Mouse (Mus musculus) hindbrain, embryonic 12.5 days (tissue): ENCODE measurements around the gene Igsf6. TPM values are rescaled to one million over a fixed set of nuclear protein-coding genes. Genes with fewer than 3 reads are reported as not detected.

ENCODE experiments used
- ATAC-seq: fragments of 200-750 bp; cut with Nextera tagmentation; 2 replicates; pipeline ENCODE4 v1.8.0; 2017; ENCODE audit warnings: moderate TSS enrichment; ENCODE audit not compliant: low FRiP score
- H3K27ac ChIP-seq: fragments of 300-500 bp; sonication (generic); 2 replicates; pipeline ENCODE4 v1.5.1; 2016; ENCODE audit warnings: mild to moderate bottlenecking
- H3K27me3 ChIP-seq: fragments of 300-500 bp; sonication (generic); 2 replicates; pipeline ENCODE4 v1.6.1; 2016; ENCODE audit warnings: mild to moderate bottlenecking
- H3K36me3 ChIP-seq: fragments of 300-500 bp; sonication (generic); 2 replicates; pipeline ENCODE4 v1.6.1; 2016; ENCODE audit warnings: mild to moderate bottlenecking
- H3K4me1 ChIP-seq: fragments of 300-500 bp; sonication (generic); 2 replicates; pipeline ENCODE4 v1.6.1; 2016
- H3K4me2 ChIP-seq: fragments of 300-500 bp; sonication (generic); replicated peaks from 2 replicates; pipeline ENCODE4 v1.6.1; 2016; ENCODE audit warnings: mild to moderate bottlenecking
- H3K4me3 ChIP-seq: fragments of 300-500 bp; sonication (generic); 2 replicates; pipeline ENCODE4 v1.5.1; 2016; ENCODE audit warnings: mild to moderate bottlenecking
- H3K9ac ChIP-seq: fragments of 300-500 bp; sonication (generic); 2 replicates; pipeline ENCODE4 v1.6.1; 2016; ENCODE audit warnings: mild to moderate bottlenecking, moderate library complexity
- H3K9me3 ChIP-seq: fragments of 300-500 bp; sonication (generic); replicated peaks from 2 replicates; pipeline ENCODE4 v1.6.1; 2016; ENCODE audit warnings: mild to moderate bottlenecking
- WGBS: fragments of 180-500 bp; shearing (Covaris S2); methylation state at CpG from one replicate; pipeline ENCODE4 v1.1.7; 2016; 5-methylcytosine and 5-hydroxymethylcytosine counted together
- polyA plus RNA-seq: library from polyadenylated mRNA; unstranded; fragments of >200 nt; fragmentation: Nextera tagmentation; extraction: Ambion mirVana; gene quantifications from 2 replicates; pipeline ENCODE4 v1.2.1, GENCODE M21; 2016

The Igsf6 gene
- 0.88 and 1.3 TPM in 2 replicates for polyA plus RNA-seq

GRCm38 (mm10) chr7:121074281-121074680, at the start of gene Igsf6:
Gene Igsf6, minus strand, starts transcription at chr7:121074572.
- no peak within 1 kb of the TSS for H3K27ac ChIP-seq
- H3K9ac ChIP-seq: no peak within 1 kb of the TSS
- H3K4me3 ChIP-seq: no peak within 1 kb of the TSS
- no peak within 1 kb of the TSS for H3K4me2 ChIP-seq
- H3K36me3 ChIP-seq: peaks cover 50% of the 10 kb centered on the region
- 0 out of 2 replicates have a peak, but pooled peaks cover 3% of the 10 kb centered on the region for H3K4me1 ChIP-seq
- ATAC-seq: no peak
- 89% methylated on average over 11 of the region's 11 CpGs for WGBS
- H3K27me3 ChIP-seq: no peaks in the 10 kb centered on the region
- H3K9me3 ChIP-seq: no peaks in the 10 kb centered on the region

GRCm38 (mm10) chr7:121120143-121120818, 45.9 kb upstream of the Igsf6 start:
- Histone ChIP-seq H3K27ac (no peak overlapping the region), H3K9ac (no peak overlapping the region), H3K4me1 (no peaks in the 10 kb centered on the region), H3K36me3 (no peaks in the 10 kb centered on the region), H3K4me3 (no peak overlapping the region), H3K27me3 (no peaks in the 10 kb centered on the region), H3K9me3 (no peaks in the 10 kb centered on the region), H3K4me2 (no peak overlapping the region)
- 14% methylated on average over 10 of the region's 10 CpGs for WGBS
- peak; percentile 71 for ATAC-seq

GRCm38 (mm10) chr7:121111762-121112161, 37.4 kb upstream of the Igsf6 start:
- Histone ChIP-seq H3K9ac (no peak overlapping the region), H3K9me3 (no peaks in the 10 kb centered on the region), H3K27me3 (no peaks in the 10 kb centered on the region), H3K36me3 (no peaks in the 10 kb centered on the region), H3K4me3 (no peak overlapping the region), H3K4me1 (no peaks in the 10 kb centered on the region), H3K27ac (no peak overlapping the region), H3K4me2 (no peak overlapping the region)
- no peak for ATAC-seq
- 73% methylated on average over 3 of the region's 3 CpGs for WGBS

GRCm38 (mm10) chr7:121111321-121111720, 36.9 kb upstream of the Igsf6 start:
- no peak overlapping the region for H3K27ac ChIP-seq
- no peaks in the 10 kb centered on the region for H3K4me1 ChIP-seq
- H3K9me3 ChIP-seq: no peaks in the 10 kb centered on the region
- H3K36me3 ChIP-seq: no peaks in the 10 kb centered on the region
- ATAC-seq: no peak
- 43% methylated on average over 3 of the region's 3 CpGs for WGBS
- no peak overlapping the region for H3K4me2 ChIP-seq
- no peaks in the 10 kb centered on the region for H3K27me3 ChIP-seq
- H3K4me3 ChIP-seq: no peak overlapping the region
- no peak overlapping the region for H3K9ac ChIP-seq

GRCm38 (mm10) chr7:121107851-121108250, 33.5 kb upstream of the Igsf6 start:
- H3K4me1 ChIP-seq: no peaks in the 10 kb centered on the region
- H3K9me3 ChIP-seq: no peaks in the 10 kb centered on the region
- no peak overlapping the region for H3K4me2 ChIP-seq
- ATAC-seq: no peak
- H3K4me3 ChIP-seq: no peak overlapping the region
- no peaks in the 10 kb centered on the region for H3K36me3 ChIP-seq
- 56% methylated on average over 3 of the region's 3 CpGs for WGBS
- H3K27me3 ChIP-seq: no peaks in the 10 kb centered on the region
- H3K9ac ChIP-seq: no peak overlapping the region
- no peak overlapping the region for H3K27ac ChIP-seq

DNA sequence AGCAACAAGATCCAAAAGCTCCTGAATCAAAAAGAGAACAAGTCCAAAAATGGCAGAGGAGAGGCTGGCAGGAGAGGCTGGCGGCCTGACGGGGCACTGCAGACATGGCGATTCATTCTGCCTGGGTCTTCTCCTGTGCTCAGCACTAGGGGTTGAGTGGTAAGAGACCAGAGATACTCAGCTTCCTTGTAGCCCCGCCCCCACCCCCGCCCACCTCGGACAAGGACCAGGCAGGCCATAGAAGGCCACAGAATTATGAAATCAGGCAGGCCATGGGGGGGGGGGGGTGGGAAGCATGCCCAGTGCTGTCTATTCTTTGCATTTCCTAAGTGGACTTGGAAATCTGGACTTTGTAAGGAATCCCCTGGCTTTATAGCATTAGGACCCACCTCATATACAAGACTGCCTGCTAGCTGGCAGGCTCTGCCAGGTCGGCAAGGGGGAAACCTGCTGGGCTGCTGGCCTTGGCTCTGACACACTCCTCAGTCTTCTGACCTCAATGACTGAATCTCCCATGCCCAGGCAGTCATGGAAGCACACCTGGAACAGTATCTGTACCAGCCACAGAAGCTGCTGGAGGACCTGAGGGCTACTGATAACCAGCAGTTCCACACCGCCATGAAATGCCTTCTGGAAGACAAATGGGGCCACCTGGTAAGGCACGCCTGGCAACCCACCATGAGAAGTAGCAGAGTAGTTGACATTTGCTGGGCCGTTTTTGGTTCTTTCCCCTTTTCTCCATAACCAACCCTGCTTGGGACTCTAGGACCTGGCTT, 24.4 kb upstream of the Igsf6 start:
- no peak for ATAC-seq
- Histone ChIP-seq H3K36me3 (no peaks in the 10 kb centered on the region), H3K4me3 (no peak overlapping the region), H3K27ac (no peak overlapping the region), H3K9me3 (no peaks in the 10 kb centered on the region), H3K9ac (no peak overlapping the region), H3K4me1 (no peaks in the 10 kb centered on the region), H3K27me3 (no peaks in the 10 kb centered on the region), H3K4me2 (no peak overlapping the region)
- WGBS: 77% methylated on average over 8 of the region's 10 CpGs

- no peak for ATAC-seq
- WGBS: 69% methylated on average over 4 of the region's 4 CpGs
- no peaks in the 10 kb centered on the region for H3K9me3 ChIP-seq
- H3K9ac ChIP-seq: no peak overlapping the region
- no peaks in the 10 kb centered on the region for H3K36me3 ChIP-seq
- H3K27ac ChIP-seq: no peak overlapping the region
- H3K4me2 ChIP-seq: no peak overlapping the region
- no peaks in the 10 kb centered on the region for H3K4me1 ChIP-seq
- H3K4me3 ChIP-seq: no peak overlapping the region
- no peaks in the 10 kb centered on the region for H3K27me3 ChIP-seq
Measured at GRCm38 (mm10) chr7:121093026-121093425, 18.7 kb upstream of the Igsf6 start.

- no peak overlapping the region for H3K4me2 ChIP-seq
- ATAC-seq: no peak
- peaks cover 14% of the 10 kb centered on the region; the same call in 1 of the 2 replicates for H3K4me1 ChIP-seq
- H3K9ac ChIP-seq: no peak overlapping the region
- no peak overlapping the region for H3K4me3 ChIP-seq
- H3K36me3 ChIP-seq: no peaks in the 10 kb centered on the region
- H3K9me3 ChIP-seq: no peaks in the 10 kb centered on the region
- no peak overlapping the region for H3K27ac ChIP-seq
- H3K27me3 ChIP-seq: no peaks in the 10 kb centered on the region
- WGBS: 96% methylated on average over 7 of the region's 7 CpGs
Measured at GRCm38 (mm10) chr7:121090748-121091147, 16.4 kb upstream of the Igsf6 start.

GRCm38 (mm10) chr7:121088745-121089144, 14.4 kb upstream of the Igsf6 start:
- no peak overlapping the region for H3K4me3 ChIP-seq
- peaks cover 24% of the 10 kb centered on the region for H3K4me1 ChIP-seq
- 75% methylated on average over 5 of the region's 5 CpGs for WGBS
- H3K4me2 ChIP-seq: no peak overlapping the region
- no peaks in the 10 kb centered on the region for H3K9me3 ChIP-seq
- H3K27me3 ChIP-seq: no peaks in the 10 kb centered on the region
- H3K36me3 ChIP-seq: no peaks in the 10 kb centered on the region
- no peak for ATAC-seq
- H3K27ac ChIP-seq: no peak overlapping the region
- H3K9ac ChIP-seq: no peak overlapping the region

DNA sequence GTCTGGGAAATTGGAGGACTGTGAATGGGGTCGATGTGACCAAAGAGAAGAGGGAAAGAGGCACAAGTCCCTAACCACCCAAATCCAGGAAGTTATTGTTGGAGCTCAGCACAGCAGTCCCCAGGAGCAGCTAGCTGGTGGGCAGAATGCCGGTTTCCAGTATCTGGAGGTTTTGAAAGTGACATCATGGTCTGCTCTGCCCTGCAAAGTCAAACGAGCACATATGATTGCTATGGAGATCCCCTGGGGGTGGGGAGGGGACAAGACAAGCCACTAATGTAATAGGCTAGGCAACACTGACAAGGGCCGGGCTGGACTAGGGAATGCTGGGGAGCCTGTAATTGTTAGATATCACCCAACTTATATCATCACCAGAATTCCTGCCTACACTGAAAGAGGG, 11.1 kb upstream of the Igsf6 start:
- H3K4me2 ChIP-seq: no peak overlapping the region
- ATAC-seq: peak; percentile 46
- 0 out of 2 replicates have a peak overlapping the region, but pooled peaks have one; percentile 17 for H3K27ac ChIP-seq
- peaks cover 29% of the 10 kb centered on the region for H3K4me1 ChIP-seq
- H3K27me3 ChIP-seq: no peaks in the 10 kb centered on the region
- no peaks in the 10 kb centered on the region for H3K9me3 ChIP-seq
- no peak overlapping the region for H3K9ac ChIP-seq
- H3K36me3 ChIP-seq: no peaks in the 10 kb centered on the region
- no peak overlapping the region for H3K4me3 ChIP-seq
- 25% methylated on average over 4 of the region's 4 CpGs for WGBS

DNA sequence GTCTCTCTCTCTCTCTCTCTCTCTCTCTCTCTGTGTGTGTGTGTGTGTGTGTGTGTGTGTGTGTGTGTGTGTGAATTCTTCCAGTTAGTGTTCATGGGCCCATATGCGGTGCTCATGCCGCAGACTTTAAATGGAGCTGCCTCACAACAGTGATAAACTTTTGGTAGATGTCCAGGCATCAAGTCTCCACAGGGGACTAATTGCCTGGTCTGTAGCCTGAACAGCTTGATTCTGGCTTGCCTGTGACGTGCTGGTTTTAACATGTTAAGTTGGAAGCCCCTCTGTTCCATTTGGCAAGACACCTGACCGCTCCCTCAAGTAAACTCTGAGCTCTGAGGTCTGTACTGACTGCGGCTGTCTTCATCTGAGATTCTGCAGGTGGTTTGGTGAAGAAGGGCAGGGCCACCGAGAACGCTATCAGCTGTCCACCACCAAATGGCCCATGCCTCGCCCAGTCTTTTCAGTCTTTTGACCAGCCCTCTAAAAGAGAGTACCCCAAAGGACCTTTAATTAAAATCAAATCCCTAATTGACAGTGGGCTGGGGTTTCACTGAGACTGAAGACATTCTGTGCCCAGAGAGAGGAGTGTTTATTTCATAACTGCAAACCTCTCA, 10.6 kb upstream of the Igsf6 start:
- Histone ChIP-seq H3K4me3 (no peak overlapping the region), H3K4me1 (peaks cover 29% of the 10 kb centered on the region), H3K27ac (0 out of 2 replicates have a peak overlapping the region, but pooled peaks have one; percentile 17), H3K36me3 (no peaks in the 10 kb centered on the region), H3K9ac (no peak overlapping the region), H3K9me3 (no peaks in the 10 kb centered on the region), H3K27me3 (no peaks in the 10 kb centered on the region), H3K4me2 (no peak overlapping the region)
- 72% methylated on average over 8 of the region's 8 CpGs for WGBS
- no peak for ATAC-seq

GRCm38 (mm10) chr7:121082949-121083513, 8.7 kb upstream of the Igsf6 start:
- 72% methylated on average over 9 of the region's 9 CpGs for WGBS
- H3K9ac ChIP-seq: no peak overlapping the region
- H3K4me2 ChIP-seq: no peak overlapping the region
- H3K36me3 ChIP-seq: peaks cover 9% of the 10 kb centered on the region; the same call in 1 of the 2 replicates
- H3K27ac ChIP-seq: 0 out of 2 replicates have a peak overlapping the region, but pooled peaks have one; percentile 12
- no peaks in the 10 kb centered on the region for H3K9me3 ChIP-seq
- H3K4me3 ChIP-seq: no peak overlapping the region
- ATAC-seq: no peak
- H3K4me1 ChIP-seq: peaks cover 30% of the 10 kb centered on the region
- no peaks in the 10 kb centered on the region for H3K27me3 ChIP-seq
